9 mouse cellular contexts compared by ENCODE assay signal in genomic region chr7:130657751-130658150, GRCm38 (mm10).
DNase-seq lines count a peak whose midpoint lies in the region; ATAC-seq lines count a peak whose summit lies in the region.
"Had no signal": no experiment of that assay in that cellular context is flagged by ENCODE, and none has a peak within 500 bp of the region (broad histone marks: within the 10 kb centered on the region; RNA-seq: fewer than 3 reads in every experiment).

No protein-coding gene starts in this region.

- ATAC-seq in granulocyte monocyte progenitor cell, adult 5-6 weeks (replicated peaks; ENCODE audit: poor library complexity, severe bottlenecking), result peak; percentile 86
- no peak for ATAC-seq in erythroid progenitor cell, adult 5-6 weeks (replicated peaks; ENCODE audit: low FRiP score, poor library complexity, severe bottlenecking)
- ATAC-seq in midbrain, embryonic 16.5 days, result no peak

- peak; percentile 64 for DNase-seq in urinary bladder, postnatal 14 days (ENCODE audit: low spot score)
- no peak for DNase-seq in urinary bladder, postnatal 25 days (ENCODE audit: low spot score)
- peak; percentile 81 for DNase-seq in kidney, adult 9 months
- DNase-seq in testis, postnatal 14 days (ENCODE audit: low spot score), result peak; percentile 65
- no peak for DNase-seq in spleen, adult 12 weeks (ENCODE audit: low spot score)
- DNase-seq: liver, embryonic 13.5 days had no signal

- H3K9me3 ChIP-seq in midbrain, embryonic 16.5 days (replicated peaks; ENCODE audit: control insufficient read depth, low read length, poor library complexity, severe bottlenecking), result no peaks in the 10 kb centered on the region
- H3K9me3 ChIP-seq: liver, embryonic 13.5 days had no signal

- WGBS in midbrain, embryonic 16.5 days, result 81% methylated on average over 13 of the region's 13 CpGs

- H3K9ac ChIP-seq in midbrain, embryonic 16.5 days (ENCODE audit: low read depth, low read length), result no peak overlapping the region
- H3K9ac ChIP-seq: liver, embryonic 13.5 days had no signal

- H3K4me1 ChIP-seq in midbrain, embryonic 16.5 days (ENCODE audit: control insufficient read depth, insufficient read depth, low read length), result no peaks in the 10 kb centered on the region

- H3K27me3 ChIP-seq in midbrain, embryonic 16.5 days (ENCODE audit: control insufficient read depth, insufficient read depth, low read depth, low read length), result no peaks in the 10 kb centered on the region
- H3K27me3 ChIP-seq: liver, embryonic 13.5 days had no signal

- no peak overlapping the region for H3K4me3 ChIP-seq in midbrain, embryonic 16.5 days (ENCODE audit: low read depth, low read length)
- H3K4me3 ChIP-seq: liver, embryonic 13.5 days had no signal

- no peak overlapping the region for H3K4me2 ChIP-seq in midbrain, embryonic 16.5 days (ENCODE audit: low read length)
- H3K4me2 ChIP-seq: liver, embryonic 13.5 days had no signal

- H3K27ac ChIP-seq in midbrain, embryonic 16.5 days (ENCODE audit: low read length), result no peak overlapping the region
- H3K27ac ChIP-seq: liver, embryonic 13.5 days had no signal

- no peaks in the 10 kb centered on the region for H3K36me3 ChIP-seq in midbrain, embryonic 16.5 days (ENCODE audit: control insufficient read depth, insufficient read depth, low read length)
- H3K36me3 ChIP-seq: liver, embryonic 13.5 days had no signal

Comparison
In these comparisons a context has a peak if more than half of its experiments do, and no peak if none do; other contexts are left out.
1. DNase-seq: peak in urinary bladder, postnatal 14 days (single experiment), kidney, adult 9 months (single experiment) and testis, postnatal 14 days (single experiment); none in urinary bladder, postnatal 25 days (single experiment) and spleen, adult 12 weeks (single experiment).